Mouse (Mus musculus) adrenal gland, postnatal 36 days (tissue): ENCODE results near the gene Ngrn. TPM values are rescaled to one million over a fixed set of nuclear protein-coding genes. Genes with fewer than 3 reads are reported as not detected.

Experiments used
- DNase-seq, 2 experiments: peaks; one replicate each; pipeline ENCODE4 v3.0.0; 2021; ENCODE audit warnings: mixed read lengths in 1 of 2
- long read RNA-seq, 2 experiments: library from polyadenylated mRNA; stranded (forward); transcript quantifications; one replicate each; pipeline ENCODE4 v2.0.0; 2021; ENCODE audit warnings: borderline sequencing depth in 2 of 2
- total RNA-seq, 2 experiments: library from RNA; stranded (reverse); gene quantifications; 2 replicates each; pipeline ENCODE4 v1.2.3; 2021

Gene Ngrn
- 10 to 100 TPM; 43.1 to 58.6 TPM for total RNA-seq
- long read RNA-seq, experiment 1, transcript Ngrn-201 (3 exons, 1,317 nt), result major isoform, 62 of 100 reads
- long read RNA-seq, experiment 1, transcript Ngrn-202 (2 exons, 1,709 nt), result minor isoform, 34 of 100 reads
- long read RNA-seq, experiment 1, partial matches to known transcripts, result 3 of 100 reads
- long read RNA-seq, experiment 1, other reads (novel, unspliced or antisense), result 1 of 100 reads
- long read RNA-seq, experiment 2, transcript Ngrn-202 (2 exons, 1,709 nt), result minor isoform, 8 of 31 reads
- long read RNA-seq, experiment 2, transcript Ngrn-201 (3 exons, 1,317 nt), result major isoform, 22 of 31 reads
- long read RNA-seq, experiment 2, partial matches to known transcripts, result 0 of 31 reads
- long read RNA-seq, experiment 2, other reads (novel, unspliced or antisense), result 1 of 31 reads

- DNase-seq, result peak; percentile 89 to 93
Measured at GRCm38 (mm10) chr7:80260625-80261371, at the start of gene Ngrn. Gene Ngrn (plus strand): TSS chr7:80261215.

- DNase-seq, result no peak
Measured at GRCm38 (mm10) chr7:80213604-80214003, 47.4 kb upstream of the Ngrn start.

- no peak for DNase-seq
Measured at GRCm38 (mm10) chr7:80214459-80214858, 46.6 kb upstream of the Ngrn start.

- DNase-seq, result peak; percentile 79 to 87
Measured at GRCm38 (mm10) chr7:80215398-80215797, 45.6 kb upstream of the Ngrn start.

GRCm38 (mm10) chr7:80216566-80216965 lies 44.4 kb upstream of the Ngrn start:
- DNase-seq, result peak in 1 of 2 experiments; percentile 72

- peak; percentile 64 to 66 for DNase-seq
Measured at GRCm38 (mm10) chr7:80218666-80219065, 42.3 kb upstream of the Ngrn start.

GRCm38 (mm10) chr7:80220237-80220797 lies 40.7 kb upstream of the Ngrn start:
- DNase-seq, result peak in 1 of 2 experiments; percentile 56

- DNase-seq, result no peak
Measured at GRCm38 (mm10) chr7:80221179-80221750, 39.8 kb upstream of the Ngrn start.

GRCm38 (mm10) chr7:80227065-80227464 lies 34.0 kb upstream of the Ngrn start:
- DNase-seq, result no peak

- no peak for DNase-seq
Measured at GRCm38 (mm10) chr7:80230196-80230595, 30.8 kb upstream of the Ngrn start.

- DNase-seq, result no peak
Measured at GRCm38 (mm10) chr7:80231971-80232488, 29.0 kb upstream of the Ngrn start.

- DNase-seq, result peak; percentile 99
Measured at GRCm38 (mm10) chr7:80232489-80233029, 28.5 kb upstream of the Ngrn start, which contains the start of the genes Cib1 and Gdpgp1. Gene Cib1 (minus strand): TSS chr7:80232813. Gene Gdpgp1 (plus strand): TSS chr7:80232865.

GRCm38 (mm10) chr7:80233799-80234198 lies 27.2 kb upstream of the Ngrn start:
- no peak for DNase-seq

GRCm38 (mm10) chr7:80238542-80238941 lies 22.5 kb upstream of the Ngrn start:
- DNase-seq, result no peak

GRCm38 (mm10) chr7:80241661-80242060 lies 19.4 kb upstream of the Ngrn start:
- no peak for DNase-seq

GRCm38 (mm10) chr7:80244851-80245250 lies 16.2 kb upstream of the Ngrn start:
- no peak for DNase-seq

- peak; percentile 98 for DNase-seq
Measured at GRCm38 (mm10) chr7:80246148-80246721, 14.8 kb upstream of the Ngrn start, which contains the start of gene Ttll13. Gene Ttll13 (plus strand): TSS chr7:80246376.

GRCm38 (mm10) chr7:80246859-80247258 lies 14.2 kb upstream of the Ngrn start:
- no peak for DNase-seq

GRCm38 (mm10) chr7:80252437-80252836 lies 8.6 kb upstream of the Ngrn start:
- no peak for DNase-seq

- no peak for DNase-seq
Measured at GRCm38 (mm10) chr7:80252886-80253285, 8.1 kb upstream of the Ngrn start.

- no peak for DNase-seq
Measured at GRCm38 (mm10) chr7:80255981-80256380, 5.0 kb upstream of the Ngrn start.
